Mouse (Mus musculus) myocyte (in vitro differentiated cells): ENCODE data around the gene Rbm34.

Experiments used
- CEBPB ChIP-seq: IDR thresholded peaks from 2 replicates; pipeline ENCODE4 v1.6.1; 2011; ENCODE audit warnings: mild to moderate bottlenecking, moderate library complexity; ENCODE audit not compliant: poor library complexity, insufficient read depth, severe bottlenecking
- E2F4 ChIP-seq: IDR thresholded peaks from one replicate; pipeline ENCODE4 v1.6.1; 2011; ENCODE audit warnings: mild to moderate bottlenecking, control low read depth, moderate library complexity; ENCODE audit not compliant: insufficient read depth
- MAX ChIP-seq: IDR thresholded peaks from one replicate; pipeline ENCODE4 v1.6.1; 2011; ENCODE audit warnings: low read depth, mild to moderate bottlenecking, control low read depth
- MYOD1 ChIP-seq, 3 experiments: IDR thresholded peaks; one replicate each; pipeline ENCODE4 v1.6.1; 2011; ENCODE audit warnings: control low read depth in 2 of 3, low read depth in 2 of 3, mild to moderate bottlenecking in 2 of 3, moderate library complexity in 1 of 3; ENCODE audit not compliant: insufficient read length in 2 of 3, control insufficient read depth in 1 of 3
- MYOG ChIP-seq, 3 experiments: IDR thresholded peaks; one replicate each; pipeline ENCODE4 v1.6.1; 2011; ENCODE audit warnings: control low read depth in 2 of 3, low read depth in 2 of 3, mild to moderate bottlenecking in 2 of 3; ENCODE audit not compliant: insufficient read length in 2 of 3, control insufficient read depth in 1 of 3, insufficient read depth in 1 of 3
- POLR2A ChIP-seq: IDR thresholded peaks from one replicate; pipeline ENCODE4 v1.6.1; 2011; ENCODE audit warnings: low read depth, mild to moderate bottlenecking, control low read depth, moderate library complexity; ENCODE audit not compliant: insufficient read length
- POLR2AphosphoS2 ChIP-seq: IDR thresholded peaks from one replicate; pipeline ENCODE4 v1.6.1; 2011; ENCODE audit warnings: low read depth, control low read depth; ENCODE audit not compliant: insufficient read length
- REST ChIP-seq: IDR thresholded peaks from one replicate; pipeline ENCODE4 v1.6.1; 2011; ENCODE audit warnings: mild to moderate bottlenecking, control low read depth, moderate library complexity; ENCODE audit not compliant: insufficient read depth, insufficient read length
- SRF ChIP-seq: IDR thresholded peaks from one replicate; pipeline ENCODE4 v1.6.1; 2011; ENCODE audit warnings: low read depth; ENCODE audit not compliant: control insufficient read depth, insufficient read length
- TCF12 ChIP-seq: IDR thresholded peaks from one replicate; pipeline ENCODE4 v1.6.1; 2011; ENCODE audit warnings: mild to moderate bottlenecking, control low read depth; ENCODE audit not compliant: poor library complexity, insufficient read depth, severe bottlenecking
- TCF3 ChIP-seq: IDR thresholded peaks from one replicate; pipeline ENCODE4 v1.6.1; 2011; ENCODE audit warnings: low read depth, control low read depth; ENCODE audit not compliant: insufficient read length
- USF1 ChIP-seq: IDR thresholded peaks from one replicate; pipeline ENCODE4 v1.6.1; 2011; ENCODE audit warnings: low read depth, mild to moderate bottlenecking, control low read depth, moderate library complexity

- TF ChIP-seq CEBPB (no peak), POLR2A (no peak), TCF12 (no peak), USF1 (no peak), REST (no peak), POLR2AphosphoS2 (no peak), MAX (no peak), MYOG (IDR thresholded peaks at IDR 0.05; ENCODE audit: control insufficient read depth in 1 of 3, insufficient read depth in 1 of 3, insufficient read length in 2 of 3, low read depth in 2 of 3) (no peak), TCF3 (no peak), E2F4 (no peak), SRF (no peak), MYOD1 (IDR thresholded peaks at IDR 0.05; ENCODE audit: control insufficient read depth in 1 of 3, insufficient read length in 2 of 3, low read depth in 2 of 3) (no peak)
Observed at GRCm38 (mm10) chr8:126901612-126902011, 69.3 kb downstream of the Rbm34 start.
